ENCODE assay signal across 8 mouse cellular contexts in genomic region chr1:166001904-166002489, GRCm38 (mm10). TPM values are rescaled to one million over a fixed set of nuclear protein-coding genes. Genes with fewer than 3 reads are reported as not detected.
DNase-seq lines count a peak whose midpoint lies in the region; ATAC-seq and TF ChIP-seq lines count a peak whose summit lies in the region.

No protein-coding gene starts in this region.

- DNase-seq in kidney, adult 9 months, result no peak
- DNase-seq in NIH3T3 (ENCODE audit: low read depth), result peak; percentile 47
- DNase-seq in forebrain, embryonic 10.5 days (ENCODE audit: extremely low spot score, low spot score), result peak; percentile 59
- peak; percentile 64 to 80 for DNase-seq in kidney, postnatal 36 days
- DNase-seq in lung, postnatal 36 days, result peak; percentile 45
- DNase-seq in stomach, postnatal 0 days (ENCODE audit: low spot score), result no peak
- DNase-seq in layer of hippocampus, adult 9-11 months, result no peak

- H3K27me3 ChIP-seq in kidney, embryonic 15.5 days, result no peaks in the 10 kb centered on the region
- no peaks in the 10 kb centered on the region for H3K27me3 ChIP-seq in forebrain, embryonic 10.5 days (ENCODE audit: poor library complexity, severe bottlenecking)
- H3K27me3 ChIP-seq in stomach, postnatal 0 days (ENCODE audit: control insufficient read depth, insufficient read depth, low read length), result no peaks in the 10 kb centered on the region

- peak overlapping the region; percentile 91 for H3K27ac ChIP-seq in kidney, embryonic 15.5 days
- peak overlapping the region; percentile 99 for H3K27ac ChIP-seq in forebrain, embryonic 10.5 days
- H3K27ac ChIP-seq in stomach, postnatal 0 days (replicated peaks), result peak overlapping the region; percentile 95

- peak overlapping the region; percentile 96 for H3K4me2 ChIP-seq in kidney, embryonic 15.5 days
- peak overlapping the region; percentile 99 for H3K4me2 ChIP-seq in stomach, postnatal 0 days (replicated peaks; ENCODE audit: low read depth)

- no peak for TF ChIP-seq CTCF in stomach, postnatal 0 days (IDR thresholded peaks at IDR 0.05; ENCODE audit: low read depth)

- WGBS in kidney, embryonic 15.5 days, result under 1% methylated on average over 61 of the region's 70 CpGs
- whole genome bisulfite sequencing in forebrain, embryonic 10.5 days, result 1% methylated on average over 61 of the region's 70 CpGs
- WGBS in stomach, postnatal 0 days, result 1% methylated on average over 38 of the region's 70 CpGs

- peak; percentile 54 for ATAC-seq in kidney, embryonic 15.5 days (replicated peaks; ENCODE audit: low FRiP score)
- ATAC-seq in stomach, postnatal 0 days (ENCODE audit: low FRiP score, low TSS enrichment), result peak; percentile 50

- peak overlapping the region; percentile 97 for H3K4me3 ChIP-seq in kidney, embryonic 15.5 days (replicated peaks)
- peak overlapping the region; percentile 99 for H3K4me3 ChIP-seq in forebrain, embryonic 10.5 days
- H3K4me3 ChIP-seq in stomach, postnatal 0 days (ENCODE audit: low read depth, low read length), result peak overlapping the region; percentile 95

- H3K4me1 ChIP-seq in kidney, embryonic 15.5 days, result peaks cover 24% of the 10 kb centered on the region
- peaks cover 49% of the 10 kb centered on the region for H3K4me1 ChIP-seq in forebrain, embryonic 10.5 days
- 0 out of 2 replicates have a peak, but pooled peaks cover 2% of the 10 kb centered on the region for H3K4me1 ChIP-seq in stomach, postnatal 0 days (replicated peaks; ENCODE audit: control insufficient read depth, insufficient read depth)

- no peaks in the 10 kb centered on the region for H3K36me3 ChIP-seq in kidney, embryonic 15.5 days
- no peaks in the 10 kb centered on the region for H3K36me3 ChIP-seq in forebrain, embryonic 10.5 days (replicated peaks)
- H3K36me3 ChIP-seq in stomach, postnatal 0 days (ENCODE audit: control insufficient read depth, insufficient read depth, low read length), result no peaks in the 10 kb centered on the region

- H3K9me3 ChIP-seq in kidney, embryonic 15.5 days (replicated peaks), result no peaks in the 10 kb centered on the region
- no peaks in the 10 kb centered on the region for H3K9me3 ChIP-seq in forebrain, embryonic 10.5 days
- H3K9me3 ChIP-seq in stomach, postnatal 0 days (ENCODE audit: control insufficient read depth, low read length), result no peaks in the 10 kb centered on the region

- TF ChIP-seq EP300 in stomach, postnatal 0 days (optimal IDR thresholded peaks at IDR 0.05), result no peak

- peak overlapping the region; percentile 93 for H3K9ac ChIP-seq in kidney, embryonic 15.5 days
- H3K9ac ChIP-seq in stomach, postnatal 0 days (ENCODE audit: low read length), result peak overlapping the region; percentile 93

RNA-seq across cellular contexts. Expression of gene Pou2f1, which starts 0.5 kb away (rescaled TPM):
- polyA plus RNA-seq in kidney, embryonic 15.5 days (2015; fragmentation: Nextera tagmentation; extraction: Ambion mirVana), result 19.5 TPM in 2 replicates
- polyA plus RNA-seq in forebrain, embryonic 10.5 days (2016; fragmentation: Nextera tagmentation; extraction: Ambion mirVana), result 23.6 and 25.4 TPM in 2 replicates
- polyA plus RNA-seq in stomach, postnatal 0 days (2015; fragmentation: Nextera tagmentation; extraction: Ambion mirVana), result 4.9 TPM in 2 replicates

Comparison
In these comparisons a context has a peak if more than half of its experiments do, and no peak if none do; other contexts are left out.
1. DNase-seq: peak in NIH3T3 (single experiment), forebrain, embryonic 10.5 days (single experiment), kidney, postnatal 36 days (2 of 2) and lung, postnatal 36 days (single experiment); none in kidney, adult 9 months (single experiment), stomach, postnatal 0 days (single experiment) and layer of hippocampus, adult 9-11 months (single experiment).
2. Peak in every context shown above with its lines, with median percentiles within 50 percentile points of each other: H3K27ac ChIP-seq and H3K4me3 ChIP-seq.